Mouse (Mus musculus): ENCODE measurements at regions not wholly inside any gene's neighbourhood (a gene's known extent, or its start where the extent isn't known, plus 50 kb on each side); places are given as distances from the start of the nearest gene placed in this dataset.

GRCm38 (mm10) chr2:34105271-34106051 is 217.7 kb upstream of the Mvb12b start:
- no peak overlapping the region for H3K4me3 ChIP-seq (ENCODE audit: insufficient read depth, poor library complexity, severe bottlenecking)
- H3K79me2 ChIP-seq (ENCODE audit: control insufficient read depth, insufficient read depth): no peaks in the 10 kb centered on the region
- H3K79me3 ChIP-seq (ENCODE audit: low read depth): no peaks in the 10 kb centered on the region
- peaks cover 41% of the 10 kb centered on the region for H3K27me3 ChIP-seq (ENCODE audit: control insufficient read depth, insufficient read depth, insufficient read length)
- TF ChIP-seq CEBPB (IDR thresholded peaks at IDR 0.05; ENCODE audit: low read depth) (no peak), FOSL1 (IDR thresholded peaks at IDR 0.05; ENCODE audit: insufficient read depth, low read length, poor library complexity, severe bottlenecking) (no peak), MYOD1 (IDR thresholded peaks at IDR 0.05; ENCODE audit: control insufficient read depth, insufficient read length, low read depth) (no peak), MAX (IDR thresholded peaks at IDR 0.05) (no peak), USF1 (IDR thresholded peaks at IDR 0.05; ENCODE audit: low read depth) (no peak), CTCF (IDR thresholded peaks at IDR 0.05; ENCODE audit: control insufficient read depth, insufficient read depth, insufficient read length) (no peak), MYOG (IDR thresholded peaks at IDR 0.05; ENCODE audit: control insufficient read depth, extremely low read depth, insufficient read length) (no peak)
- H3K36me3 ChIP-seq (ENCODE audit: control insufficient read depth, insufficient read depth): no peaks in the 10 kb centered on the region
- no peak overlapping the region for H3ac ChIP-seq (ENCODE audit: control insufficient read depth, insufficient read length, low read depth)

DNA sequence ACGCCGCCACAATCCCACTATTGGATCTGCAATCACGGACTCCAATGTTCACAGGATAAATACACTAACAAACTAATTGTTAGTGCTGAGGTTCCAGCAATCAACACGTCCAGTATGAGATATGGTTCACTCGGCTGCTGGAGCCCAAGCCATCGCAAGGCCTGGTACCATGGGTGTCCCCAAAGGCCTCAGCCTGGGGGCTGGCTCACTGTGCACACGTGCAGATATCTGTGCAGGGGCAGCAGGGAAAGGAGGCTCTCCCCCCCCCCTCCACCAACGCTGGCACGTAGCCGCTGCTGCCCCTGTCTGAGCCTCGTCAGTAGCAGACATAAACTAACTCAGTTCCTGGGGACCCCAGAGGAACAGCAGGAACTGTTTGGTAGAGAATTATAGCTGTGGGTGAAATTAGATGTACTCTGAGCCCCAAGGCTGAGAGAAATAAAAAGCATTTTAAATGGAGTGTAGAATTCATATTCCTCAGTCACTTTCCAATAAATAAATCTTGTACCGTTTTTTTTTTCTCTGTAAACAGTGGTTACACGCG is 210.3 kb upstream of the Mvb12b start:
- Histone ChIP-seq H3K79me3 (ENCODE audit: low read depth) (no peaks in the 10 kb centered on the region), H3ac (ENCODE audit: control insufficient read depth, insufficient read length, low read depth) (no peak overlapping the region), H3K79me2 (ENCODE audit: control insufficient read depth, insufficient read depth) (no peaks in the 10 kb centered on the region), H3K27me3 (ENCODE audit: control insufficient read depth, insufficient read depth, insufficient read length) (no peaks in the 10 kb centered on the region), H3K36me3 (ENCODE audit: control insufficient read depth, insufficient read depth) (no peaks in the 10 kb centered on the region), H3K4me3 (ENCODE audit: insufficient read depth, poor library complexity, severe bottlenecking) (no peak overlapping the region)
- TF ChIP-seq MYOG (IDR thresholded peaks at IDR 0.05; ENCODE audit: control insufficient read depth, extremely low read depth, insufficient read length): no peak
- no peak for TF ChIP-seq MAX (IDR thresholded peaks at IDR 0.05)
- no peak for TF ChIP-seq MYOD1 (IDR thresholded peaks at IDR 0.05; ENCODE audit: control insufficient read depth, insufficient read length, low read depth)
- no peak for TF ChIP-seq CEBPB (IDR thresholded peaks at IDR 0.05; ENCODE audit: low read depth)
- TF ChIP-seq CTCF (IDR thresholded peaks at IDR 0.05; ENCODE audit: control insufficient read depth, insufficient read depth, insufficient read length): no peak
- TF ChIP-seq FOSL1 (IDR thresholded peaks at IDR 0.05; ENCODE audit: insufficient read depth, low read length, poor library complexity, severe bottlenecking): no peak
- TF ChIP-seq USF1 (IDR thresholded peaks at IDR 0.05; ENCODE audit: low read depth): no peak

DNA sequence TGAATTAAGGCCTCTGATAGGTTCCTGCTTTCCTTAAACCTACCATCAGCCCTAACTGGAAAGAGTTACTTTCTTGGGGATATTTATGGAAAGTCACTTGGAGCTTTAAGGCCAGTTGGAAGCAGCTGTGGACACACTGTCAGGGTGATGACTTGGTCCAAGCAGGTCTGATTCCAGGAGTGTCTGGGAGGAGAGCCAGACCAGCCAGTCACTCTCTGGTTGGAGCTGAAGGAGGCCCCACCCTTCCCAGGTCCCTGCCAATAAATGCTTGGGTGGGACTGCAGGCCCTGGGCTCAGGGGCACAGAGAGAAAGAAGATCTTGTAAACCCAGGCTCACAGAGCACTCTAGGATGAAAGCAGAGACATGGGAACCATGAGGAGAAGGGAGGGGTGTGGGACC is 208.8 kb upstream of the Mvb12b start:
- H3K79me2 ChIP-seq (ENCODE audit: control insufficient read depth, insufficient read depth): no peaks in the 10 kb centered on the region
- no peak overlapping the region for H3K4me3 ChIP-seq (ENCODE audit: insufficient read depth, poor library complexity, severe bottlenecking)
- H3K79me3 ChIP-seq (ENCODE audit: low read depth): no peaks in the 10 kb centered on the region
- H3K36me3 ChIP-seq (ENCODE audit: control insufficient read depth, insufficient read depth): no peaks in the 10 kb centered on the region
- no peak for TF ChIP-seq FOSL1 (IDR thresholded peaks at IDR 0.05; ENCODE audit: insufficient read depth, low read length, poor library complexity, severe bottlenecking)
- no peak for TF ChIP-seq MYOG (IDR thresholded peaks at IDR 0.05; ENCODE audit: control insufficient read depth, extremely low read depth, insufficient read length)
- no peak for TF ChIP-seq MAX (IDR thresholded peaks at IDR 0.05)
- TF ChIP-seq CEBPB (IDR thresholded peaks at IDR 0.05; ENCODE audit: low read depth): no peak
- TF ChIP-seq CTCF (IDR thresholded peaks at IDR 0.05; ENCODE audit: control insufficient read depth, insufficient read depth, insufficient read length): no peak
- no peak for TF ChIP-seq MYOD1 (IDR thresholded peaks at IDR 0.05; ENCODE audit: control insufficient read depth, insufficient read length, low read depth)
- TF ChIP-seq USF1 (IDR thresholded peaks at IDR 0.05; ENCODE audit: low read depth): no peak
- H3K27me3 ChIP-seq (ENCODE audit: control insufficient read depth, insufficient read depth, insufficient read length): peaks cover 4% of the 10 kb centered on the region
- no peak overlapping the region for H3ac ChIP-seq (ENCODE audit: control insufficient read depth, insufficient read length, low read depth)

GRCm38 (mm10) chr2:34088832-34089231 is 201.1 kb upstream of the Mvb12b start:
- Histone ChIP-seq H3K27me3 (ENCODE audit: control insufficient read depth, insufficient read depth, insufficient read length) (peaks cover 4% of the 10 kb centered on the region), H3ac (ENCODE audit: control insufficient read depth, insufficient read length, low read depth) (no peak overlapping the region), H3K36me3 (ENCODE audit: control insufficient read depth, insufficient read depth) (no peaks in the 10 kb centered on the region), H3K79me2 (ENCODE audit: control insufficient read depth, insufficient read depth) (no peaks in the 10 kb centered on the region), H3K4me3 (ENCODE audit: insufficient read depth, poor library complexity, severe bottlenecking) (no peak overlapping the region), H3K79me3 (ENCODE audit: low read depth) (no peaks in the 10 kb centered on the region)
- TF ChIP-seq MYOG (IDR thresholded peaks at IDR 0.05; ENCODE audit: control insufficient read depth, extremely low read depth, insufficient read length) (no peak), MAX (IDR thresholded peaks at IDR 0.05) (no peak), FOSL1 (IDR thresholded peaks at IDR 0.05; ENCODE audit: insufficient read depth, low read length, poor library complexity, severe bottlenecking) (no peak), CTCF (IDR thresholded peaks at IDR 0.05; ENCODE audit: control insufficient read depth, insufficient read depth, insufficient read length) (no peak), CEBPB (IDR thresholded peaks at IDR 0.05; ENCODE audit: low read depth) (no peak), MYOD1 (IDR thresholded peaks at IDR 0.05; ENCODE audit: control insufficient read depth, insufficient read length, low read depth) (no peak), USF1 (IDR thresholded peaks at IDR 0.05; ENCODE audit: low read depth) (no peak)

- H3K79me2 ChIP-seq (ENCODE audit: control insufficient read depth, insufficient read depth): no peaks in the 10 kb centered on the region
- TF ChIP-seq FOSL1 (IDR thresholded peaks at IDR 0.05; ENCODE audit: insufficient read depth, low read length, poor library complexity, severe bottlenecking): no peak
- no peak for TF ChIP-seq MAX (IDR thresholded peaks at IDR 0.05)
- no peak for TF ChIP-seq CEBPB (IDR thresholded peaks at IDR 0.05; ENCODE audit: low read depth)
- no peak for TF ChIP-seq MYOD1 (IDR thresholded peaks at IDR 0.05; ENCODE audit: control insufficient read depth, insufficient read length, low read depth)
- TF ChIP-seq USF1 (IDR thresholded peaks at IDR 0.05; ENCODE audit: low read depth): no peak
- TF ChIP-seq CTCF (IDR thresholded peaks at IDR 0.05; ENCODE audit: control insufficient read depth, insufficient read depth, insufficient read length): no peak
- no peak for TF ChIP-seq MYOG (IDR thresholded peaks at IDR 0.05; ENCODE audit: control insufficient read depth, extremely low read depth, insufficient read length)
- H3K4me3 ChIP-seq (ENCODE audit: insufficient read depth, poor library complexity, severe bottlenecking): no peak overlapping the region
- no peak overlapping the region for H3ac ChIP-seq (ENCODE audit: control insufficient read depth, insufficient read length, low read depth)
- H3K79me3 ChIP-seq (ENCODE audit: low read depth): no peaks in the 10 kb centered on the region
- no peaks in the 10 kb centered on the region for H3K36me3 ChIP-seq (ENCODE audit: control insufficient read depth, insufficient read depth)
- no peaks in the 10 kb centered on the region for H3K27me3 ChIP-seq (ENCODE audit: control insufficient read depth, insufficient read depth, insufficient read length)
These were observed 198.4 kb upstream of the Mvb12b start for GRCm38 (mm10) chr2:34086130-34086529.

Measured in C2C12 (cell line).